Mouse (Mus musculus) adrenal gland, postnatal 14 days (tissue): ENCODE results near the gene Tom1l2. TPM values are rescaled to one million over a fixed set of nuclear protein-coding genes. Genes with fewer than 3 reads are reported as not detected.

ENCODE experiments used
- DNase-seq: peaks from one replicate; pipeline ENCODE4 v3.0.0; 2021; ENCODE audit warnings: mixed read lengths
- total RNA-seq: library from RNA; stranded (reverse); gene quantifications from 2 replicates; pipeline ENCODE4 v1.2.3, GENCODE M21; 2021

Tom1l2 gene
- total RNA-seq, 1 experiment from 2014 or later, result 55.9 TPM

DNA sequence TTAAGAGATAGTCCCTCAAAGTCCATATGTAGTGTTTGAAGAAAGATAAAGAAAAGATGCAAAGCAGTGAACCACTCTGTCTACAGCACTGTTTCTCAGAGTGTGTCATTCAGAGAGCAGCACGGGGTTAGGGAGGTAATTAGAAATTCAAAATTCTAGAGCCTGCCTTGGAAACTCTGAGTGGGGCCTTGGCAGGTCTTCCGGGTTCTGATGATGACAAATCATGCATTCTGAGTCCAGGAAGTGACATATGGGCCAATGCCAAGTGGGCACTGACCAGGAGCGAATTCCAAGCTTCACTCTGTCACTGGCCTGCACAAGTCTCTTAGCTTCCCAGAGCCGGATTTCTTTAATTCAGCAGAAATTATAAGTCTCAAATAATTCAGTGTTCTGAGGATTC, 6.2 kb downstream of the Tom1l2 start:
- peak; percentile 88 for DNase-seq

- DNase-seq, result no peak
Observed at GRCm38 (mm10) chr11:60345868-60346267, 6.8 kb downstream of the Tom1l2 start.

DNA sequence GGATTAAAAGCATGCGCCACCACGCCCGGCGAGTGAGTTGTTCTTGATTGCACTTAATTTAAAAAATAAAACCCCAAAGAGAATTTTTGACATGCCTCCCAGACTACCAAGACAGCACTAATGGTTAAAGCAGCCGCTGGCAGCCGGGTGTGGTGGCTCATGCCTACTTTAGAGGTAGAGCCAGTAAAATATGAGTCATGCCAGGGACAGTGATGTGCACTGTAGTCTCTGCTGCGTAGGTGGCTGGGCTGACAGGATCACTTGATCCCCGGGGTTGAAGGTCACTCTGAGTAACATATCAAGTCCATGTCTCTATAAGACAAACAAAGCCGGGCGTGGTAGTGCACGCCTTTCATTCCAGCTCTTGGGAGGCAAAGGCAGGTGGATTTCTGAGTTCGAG, 13.3 kb downstream of the Tom1l2 start:
- peak; percentile 63 for DNase-seq

DNA sequence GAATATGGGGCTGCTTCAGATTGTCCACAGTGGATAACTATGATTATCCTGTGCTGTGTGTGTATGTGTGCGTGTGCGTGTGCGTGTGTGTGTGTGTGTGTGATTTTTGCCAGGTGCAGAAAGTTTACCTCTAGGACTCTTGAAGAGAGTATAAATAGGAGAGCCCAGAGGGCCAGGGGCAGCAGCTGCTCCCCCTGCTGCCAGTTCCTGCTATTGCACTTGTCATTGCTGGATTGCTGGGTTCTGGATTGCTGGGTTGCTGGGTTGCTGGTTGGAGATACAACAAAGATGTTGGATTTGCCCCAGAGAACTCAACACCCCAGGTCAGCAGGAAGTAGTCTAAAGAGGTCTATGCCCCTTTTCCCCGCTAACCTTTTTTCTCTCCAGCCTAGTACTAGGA, 14.4 kb downstream of the Tom1l2 start:
- peak; percentile 60 for DNase-seq

- no peak for DNase-seq
Observed at GRCm38 (mm10) chr11:60335771-60336170, 16.9 kb downstream of the Tom1l2 start.

GRCm38 (mm10) chr11:60334124-60334523, 18.6 kb downstream of the Tom1l2 start:
- DNase-seq, result no peak

DNA sequence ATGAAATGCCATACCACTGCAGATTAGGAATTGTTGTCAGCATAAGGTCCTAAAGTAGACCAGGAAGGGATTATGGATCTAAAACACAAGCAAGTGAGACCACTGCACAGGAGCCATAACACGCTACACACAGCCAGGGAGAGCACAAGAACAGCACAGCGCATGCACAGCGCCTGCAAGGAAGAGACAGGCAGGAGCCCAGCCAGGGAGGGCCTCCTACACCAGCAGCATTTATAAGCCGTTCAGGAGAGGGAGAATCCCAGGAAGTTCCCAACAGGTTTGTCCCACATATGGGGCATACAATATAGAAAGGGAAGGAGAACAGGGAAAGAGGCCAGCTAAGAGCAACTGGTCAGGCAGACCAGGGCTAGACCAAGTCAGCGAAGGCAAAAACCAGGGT, 19.2 kb downstream of the Tom1l2 start:
- no peak for DNase-seq

GRCm38 (mm10) chr11:60330551-60330950, 22.2 kb downstream of the Tom1l2 start:
- no peak for DNase-seq

DNA sequence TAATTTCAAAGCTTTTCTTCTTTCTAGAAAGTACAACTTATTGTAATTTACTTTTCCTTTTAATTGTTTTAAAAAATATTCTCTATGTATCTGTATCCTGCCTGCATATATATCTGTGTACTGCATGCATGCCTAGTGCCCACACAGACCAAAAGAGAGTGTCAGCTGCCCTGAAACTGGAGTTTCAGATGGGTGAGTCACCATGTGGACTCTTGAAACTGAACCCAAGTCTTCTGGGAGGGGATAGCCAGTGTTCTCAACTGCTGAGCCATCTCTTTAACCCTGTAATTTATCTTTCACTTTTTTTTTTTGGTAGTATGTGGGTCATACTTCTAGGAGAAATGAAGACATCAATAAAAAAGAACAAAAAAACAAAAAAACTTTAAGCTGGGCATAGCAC, 29.0 kb downstream of the Tom1l2 start:
- no peak for DNase-seq

DNA sequence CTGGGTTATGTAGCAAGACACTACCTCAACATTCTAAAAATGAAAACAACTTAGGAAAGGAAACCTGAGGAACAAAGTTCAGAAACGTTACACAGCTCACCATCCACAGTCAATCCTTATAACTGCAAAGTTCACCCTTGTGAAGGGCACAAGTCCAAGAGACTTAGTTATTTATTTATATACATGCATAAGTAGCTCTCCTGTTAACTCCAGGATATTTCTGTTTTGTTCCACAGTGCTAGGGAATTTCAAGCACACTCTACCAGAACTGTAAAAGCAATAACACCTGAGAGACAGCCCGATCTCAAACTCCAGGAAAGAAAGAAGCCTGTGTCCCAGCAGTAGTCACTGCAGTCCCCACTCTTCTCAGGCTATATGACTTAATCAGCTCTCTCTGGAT, 31.3 kb downstream of the Tom1l2 start:
- DNase-seq, result no peak

DNA sequence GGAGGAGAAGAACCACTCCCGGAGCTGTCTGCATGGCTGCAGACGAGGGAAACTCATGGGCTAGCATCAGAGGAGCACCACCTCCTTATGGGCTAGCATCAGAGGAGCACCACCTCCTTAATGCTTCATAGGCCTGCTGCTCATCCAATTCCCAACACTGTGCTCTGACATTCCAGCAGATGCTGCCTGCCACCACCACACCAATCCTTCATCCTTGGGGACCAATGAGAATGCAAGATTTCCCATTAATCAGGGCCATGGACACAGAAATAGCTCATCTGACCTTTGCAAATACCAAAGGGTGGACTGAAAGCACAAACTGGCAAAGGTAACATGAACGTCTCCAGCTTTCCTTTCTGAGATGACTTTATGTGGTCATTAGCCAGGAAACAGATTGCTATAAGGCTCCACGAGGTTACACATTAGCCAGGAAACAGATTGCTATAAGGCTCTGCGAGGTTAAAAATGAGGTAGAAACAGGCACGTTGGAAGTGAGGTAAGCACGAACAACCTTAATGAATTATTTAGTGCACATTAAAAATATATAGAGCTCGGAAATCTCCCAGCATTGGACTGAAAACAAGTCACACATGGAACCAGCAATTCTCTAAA, 32.2 kb downstream of the Tom1l2 start:
- no peak for DNase-seq

GRCm38 (mm10) chr11:60319257-60320066, 33.2 kb downstream of the Tom1l2 start:
- no peak for DNase-seq

- no peak for DNase-seq
Observed at GRCm38 (mm10) chr11:60318716-60319115, 34.0 kb downstream of the Tom1l2 start.

- DNase-seq, result peak; percentile 43
Observed at GRCm38 (mm10) chr11:60317376-60318102, 35.2 kb downstream of the Tom1l2 start.

- no peak for DNase-seq
Observed at GRCm38 (mm10) chr11:60316883-60317282, 35.8 kb downstream of the Tom1l2 start.

DNA sequence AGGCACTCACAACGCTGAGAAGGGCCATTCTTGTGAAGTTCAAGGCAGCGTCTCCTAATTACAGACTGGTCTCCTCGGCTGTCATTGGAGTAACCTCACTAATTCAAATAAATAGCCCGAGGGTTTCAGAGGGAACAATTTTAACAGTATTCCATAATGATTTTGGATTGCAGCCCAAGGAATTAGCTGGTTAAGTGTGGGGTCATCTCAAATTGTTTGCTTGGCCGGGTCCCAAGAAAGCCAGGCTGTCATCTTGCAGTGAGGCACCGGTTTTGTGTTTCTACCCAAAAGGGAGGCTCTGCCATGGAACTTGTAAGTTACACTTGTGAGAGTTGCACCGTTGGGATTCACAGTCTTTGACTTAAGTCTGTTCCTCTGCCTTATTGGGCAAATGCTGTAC, 36.5 kb downstream of the Tom1l2 start:
- DNase-seq, result peak; percentile 23

DNA sequence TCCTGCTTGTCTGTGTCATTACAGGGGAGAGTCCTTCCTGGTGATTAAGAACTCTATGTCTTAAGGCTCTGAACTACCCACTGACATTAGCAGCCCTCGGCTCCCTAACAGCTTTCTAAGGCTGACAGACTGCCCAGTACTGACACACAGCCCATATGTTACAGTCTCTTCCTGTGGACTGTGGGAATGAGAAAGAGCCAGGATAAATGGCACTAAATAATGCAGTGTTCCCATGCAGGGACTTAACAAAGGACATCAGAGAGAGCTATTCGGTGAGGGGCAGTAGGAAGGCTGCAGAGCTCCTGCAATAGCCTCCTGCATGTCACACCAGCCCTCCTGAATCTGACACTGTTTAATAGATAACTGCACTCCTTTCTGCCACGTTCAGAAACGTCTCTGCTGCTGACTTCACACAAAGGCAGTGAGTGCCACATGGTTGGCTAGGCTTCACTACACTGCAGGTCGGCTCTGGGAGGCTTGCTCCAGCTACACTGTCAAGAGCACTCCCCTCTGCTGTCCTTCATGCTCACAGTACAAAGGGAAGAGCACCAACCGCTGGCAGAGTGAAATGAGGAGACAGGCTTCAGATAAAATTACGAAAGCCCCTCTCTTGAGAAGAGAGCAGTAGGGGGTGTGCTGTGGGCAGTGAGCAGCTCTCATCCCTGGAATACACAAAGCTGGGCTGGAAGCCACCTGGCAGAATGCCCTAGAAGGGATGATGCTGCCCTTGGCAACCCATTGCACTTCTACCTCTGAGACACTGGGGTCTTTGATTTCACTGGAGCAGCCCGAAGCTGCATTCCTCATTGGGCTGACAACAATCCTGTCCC, 41.5 kb downstream of the Tom1l2 start:
- DNase-seq, result peak; percentile 92

DNA sequence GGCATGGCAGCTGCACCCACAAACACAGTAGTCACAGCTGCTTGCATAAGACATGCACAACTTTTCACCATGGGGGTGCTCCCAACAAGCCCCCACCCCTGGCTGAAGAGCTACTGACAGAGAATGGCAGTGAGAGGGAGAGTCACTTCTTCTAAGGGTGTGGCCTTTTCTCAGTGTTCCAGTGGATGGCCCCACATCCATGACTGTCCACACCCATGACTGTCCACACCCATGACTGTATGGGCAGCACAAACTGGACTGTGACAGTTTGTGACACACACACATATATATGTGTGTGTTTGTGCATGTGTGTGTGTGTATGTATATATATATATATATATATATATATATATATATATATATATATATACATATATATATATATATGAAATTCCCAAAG, 42.8 kb downstream of the Tom1l2 start:
- no peak for DNase-seq

DNA sequence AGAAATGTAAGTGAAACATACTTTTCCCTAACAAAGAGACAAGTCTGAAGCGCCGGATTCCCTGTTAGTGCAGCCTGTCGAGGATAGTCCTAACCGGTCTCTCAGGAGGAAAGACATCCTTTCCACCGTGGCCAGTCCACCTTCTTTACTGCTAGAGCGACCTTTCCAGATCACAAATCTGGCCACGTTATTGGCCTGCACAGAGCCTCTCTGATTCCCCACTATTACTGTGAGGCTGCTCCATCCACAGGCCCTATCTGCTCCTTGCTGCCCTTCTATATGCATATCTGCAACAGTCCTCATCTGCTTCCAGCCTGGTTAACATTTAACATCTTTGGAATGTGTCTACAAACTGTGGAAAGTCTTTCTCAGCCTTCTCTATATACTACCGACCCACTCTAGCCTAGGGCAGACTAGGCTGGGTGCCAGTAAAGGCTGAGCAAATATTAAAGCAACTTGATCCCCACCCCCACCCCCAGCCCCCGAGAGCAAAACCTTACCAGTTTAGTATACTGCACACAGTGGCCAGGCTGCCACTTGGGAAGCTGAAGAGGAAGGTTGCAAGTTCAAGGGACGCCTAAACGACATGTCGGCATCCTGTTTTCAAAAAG, 44.1 kb downstream of the Tom1l2 start:
- peak; percentile 16 for DNase-seq

- DNase-seq, result peak; percentile 22
Observed at GRCm38 (mm10) chr11:60308061-60308460, 44.6 kb downstream of the Tom1l2 start.

DNA sequence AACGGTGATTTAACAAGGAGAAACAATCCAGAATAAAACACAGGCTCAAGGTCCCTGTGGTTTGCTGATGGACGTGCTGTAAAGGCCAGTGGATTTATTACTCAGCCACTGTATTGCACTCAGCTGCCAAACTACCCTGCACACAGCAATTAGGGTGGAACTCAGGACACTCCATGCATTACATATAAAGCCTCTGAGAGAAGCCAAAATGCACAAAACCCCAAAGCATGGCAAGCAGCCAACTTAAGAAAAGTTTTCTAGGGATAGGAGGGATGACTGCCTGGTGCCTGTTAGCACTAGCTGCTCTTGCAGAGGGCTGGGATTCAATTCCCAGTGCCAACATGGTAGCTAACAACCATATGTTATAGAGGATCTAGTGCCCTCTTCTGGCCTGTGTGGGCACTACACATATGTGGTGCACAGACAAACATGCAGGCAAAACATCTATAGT, 45.3 kb downstream of the Tom1l2 start:
- DNase-seq, result peak; percentile 52

DNA sequence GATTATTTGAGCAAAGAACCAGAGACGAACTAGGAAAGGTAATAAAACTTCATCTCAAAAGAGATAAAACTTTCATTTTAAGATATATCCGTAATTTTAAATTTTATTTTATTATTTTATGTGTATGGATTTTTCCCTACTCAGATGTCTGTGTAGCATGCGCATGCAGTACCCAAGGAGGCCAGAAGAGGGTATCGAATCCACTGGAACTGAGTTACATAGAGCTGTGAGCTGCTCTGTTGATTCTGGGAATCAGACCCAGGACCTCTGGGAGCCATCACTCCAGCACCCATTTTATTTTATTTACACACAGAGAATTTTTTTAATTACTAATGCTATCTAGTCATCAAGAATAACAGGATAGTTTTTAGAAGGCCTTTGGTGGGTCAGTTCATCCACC, 45.9 kb downstream of the Tom1l2 start:
- peak; percentile 67 for DNase-seq
